Mouse (Mus musculus) brown adipose tissue, adult 24 weeks (tissue): ENCODE measurements around the gene Abca4. TPM values are rescaled to one million over a fixed set of nuclear protein-coding genes. Genes with fewer than 3 reads are reported as not detected.

Experiments used
- H3K27ac ChIP-seq: fragments of 200-500 bp; replicated peaks from 2 replicates; pipeline ENCODE4 v1.5.1; 2012; ENCODE audit warnings: low read depth, mild to moderate bottlenecking, low read length
- H3K4me1 ChIP-seq: fragments of 200-500 bp; 2 replicates; pipeline ENCODE4 v1.6.1; 2012; ENCODE audit warnings: low read length, mixed read lengths; ENCODE audit not compliant: control insufficient read depth, insufficient read depth, insufficient read length
- H3K4me3 ChIP-seq: fragments of 200-500 bp; 2 replicates; pipeline ENCODE4 v1.5.1; 2012; ENCODE audit warnings: low read depth, mild to moderate bottlenecking, low read length, moderate library complexity; ENCODE audit not compliant: insufficient read depth
- polyA plus RNA-seq: library from polyadenylated mRNA; stranded (reverse); fragments of >200 nt; gene quantifications from 2 replicates; pipeline ENCODE4 v1.2.4, GENCODE M21; 2012; ENCODE audit not compliant: missing spikeins, insufficient read depth, insufficient read length

The Abca4 gene
- polyA plus RNA-seq: 0.50 TPM in 1 of 2 replicates, not detected in the other

DNA sequence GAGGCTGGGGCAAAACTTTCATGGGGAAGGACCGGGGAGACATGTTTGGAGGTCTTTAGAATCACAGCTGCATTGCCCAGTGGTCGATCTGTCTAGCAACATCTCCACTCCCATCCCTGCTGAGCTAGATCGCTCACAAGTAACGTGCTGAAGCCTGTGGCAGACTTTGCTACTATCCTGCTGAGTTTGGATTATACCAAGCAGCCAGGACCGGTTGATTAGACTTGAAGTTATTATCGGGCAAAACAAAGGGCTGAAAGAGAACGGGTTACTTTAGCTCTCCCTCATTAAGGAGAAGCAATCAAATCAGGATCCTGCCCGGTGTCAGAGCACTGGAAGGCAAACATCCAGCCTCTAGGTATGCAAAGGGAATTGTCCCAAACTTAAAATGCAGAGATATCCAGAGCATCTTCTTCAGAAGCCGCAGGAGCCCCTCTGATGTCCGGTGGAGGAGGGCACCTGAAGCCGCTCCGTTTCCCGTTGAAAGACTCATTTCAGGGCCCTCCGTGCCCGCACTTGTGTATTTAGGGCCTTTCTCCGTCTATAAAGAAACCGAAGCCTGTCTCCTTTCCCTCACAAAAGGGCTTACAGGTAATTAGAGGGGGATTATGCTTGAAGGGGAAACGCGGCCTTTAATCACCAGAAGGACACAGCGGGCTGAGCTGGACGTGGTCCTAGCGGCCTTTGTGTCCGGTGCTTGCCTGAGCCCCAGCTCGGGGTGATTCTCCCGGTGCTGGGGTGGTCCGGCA, at the start of gene Abca4:
Gene Abca4, plus strand, starts transcription at position 645 of the 749 bp plus-strand sequence.
- peaks cover 15% of the 10 kb centered on the region for H3K4me1 ChIP-seq
- H3K4me3 ChIP-seq: no peak within 1 kb of the TSS
- no peak within 1 kb of the TSS for H3K27ac ChIP-seq

DNA sequence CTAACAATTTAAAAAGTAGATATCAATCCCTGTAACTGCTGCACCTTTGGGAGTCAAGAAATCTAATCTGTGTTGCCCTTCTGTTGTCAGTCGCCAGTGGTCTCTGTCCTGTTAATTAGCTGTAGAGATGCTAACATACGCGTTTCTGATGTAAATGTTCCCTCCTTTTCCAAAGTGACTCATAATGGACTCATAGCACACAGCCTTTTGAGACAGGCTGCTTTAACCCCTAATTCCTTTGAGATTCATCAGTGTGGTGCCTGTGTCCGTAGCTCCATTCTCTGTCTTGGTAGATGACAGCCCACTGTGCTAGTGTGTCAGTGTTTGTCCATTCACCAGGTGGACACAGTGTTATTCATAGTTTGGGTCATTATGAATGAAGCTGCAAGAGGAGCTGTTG, 49.1 kb upstream of the Abca4 start:
- H3K4me3 ChIP-seq: no peak overlapping the region
- H3K4me1 ChIP-seq: peaks cover 4% of the 10 kb centered on the region; the same call in 1 of the 2 replicates
- H3K27ac ChIP-seq: no peak overlapping the region

DNA sequence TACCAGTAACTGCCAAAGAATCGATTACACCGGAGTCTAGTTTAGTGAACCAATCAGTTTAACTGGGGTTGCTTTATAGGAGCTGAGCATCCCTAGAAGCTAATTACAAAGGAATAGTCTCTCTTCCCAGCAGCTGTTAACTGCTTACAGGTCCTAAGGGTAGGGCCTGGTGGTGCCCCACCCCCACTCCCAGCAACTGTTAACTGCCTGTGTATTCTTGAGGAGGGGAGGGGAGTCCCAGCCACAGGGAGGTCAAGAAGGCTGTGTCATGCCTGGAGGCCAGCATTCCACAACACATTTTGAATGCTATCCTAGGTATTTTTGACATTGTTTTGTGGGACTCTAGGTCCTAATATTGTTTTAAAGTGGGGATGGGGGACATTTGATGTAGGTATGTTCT, 44.3 kb upstream of the Abca4 start:
- H3K4me1 ChIP-seq: peaks cover 4% of the 10 kb centered on the region; the same call in 1 of the 2 replicates
- H3K4me3 ChIP-seq: no peak overlapping the region
- H3K27ac ChIP-seq: no peak overlapping the region

DNA sequence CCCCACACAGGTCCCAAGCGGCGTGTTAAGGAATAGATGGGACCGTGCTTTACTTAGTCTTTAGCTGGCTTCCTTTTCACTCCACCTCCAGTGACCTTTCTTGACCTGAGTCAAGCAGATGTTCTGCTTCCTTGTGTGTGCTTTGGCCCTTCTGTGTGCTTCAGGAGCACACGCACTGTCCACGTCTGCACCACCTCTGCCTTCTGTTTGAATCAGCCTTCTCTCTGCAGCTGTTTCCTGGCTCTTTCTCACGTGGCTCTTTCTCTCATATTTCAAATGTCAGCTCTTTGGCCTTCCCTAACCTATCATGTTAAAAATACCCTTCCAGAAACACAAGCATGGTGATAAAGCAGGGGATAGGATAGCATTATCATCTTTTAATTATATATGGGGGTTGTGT, 42.7 kb upstream of the Abca4 start:
- H3K27ac ChIP-seq: no peak overlapping the region

DNA sequence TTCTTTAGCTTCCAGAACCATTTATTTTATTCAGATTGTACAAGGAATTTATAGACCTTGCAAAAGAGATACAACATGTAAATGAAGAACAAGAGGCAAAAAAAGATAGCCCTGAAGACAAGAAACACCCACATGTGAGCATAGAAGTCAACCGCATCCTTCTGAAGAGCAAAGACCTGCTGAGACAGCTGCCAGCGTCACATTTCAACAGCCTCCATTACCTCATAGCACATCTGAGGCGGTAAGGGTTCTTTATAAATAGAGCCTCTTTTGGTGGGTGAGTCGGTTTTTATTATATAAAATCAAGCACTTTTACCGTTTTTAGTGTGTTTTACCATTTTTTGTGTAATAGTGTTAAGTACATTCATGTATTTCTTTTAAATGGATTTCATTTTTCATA, 34.4 kb upstream of the Abca4 start:
- Histone ChIP-seq H3K4me1 (no peaks in the 10 kb centered on the region; the same call in 1 of the 2 replicates), H3K4me3 (no peak overlapping the region), H3K27ac (no peak overlapping the region)

More for the DNA sequence above, 42.7 kb upstream of the Abca4 start:
- Histone ChIP-seq H3K4me1 (peaks cover 4% of the 10 kb centered on the region; the same call in 1 of the 2 replicates), H3K4me3 (no peak overlapping the region)

DNA sequence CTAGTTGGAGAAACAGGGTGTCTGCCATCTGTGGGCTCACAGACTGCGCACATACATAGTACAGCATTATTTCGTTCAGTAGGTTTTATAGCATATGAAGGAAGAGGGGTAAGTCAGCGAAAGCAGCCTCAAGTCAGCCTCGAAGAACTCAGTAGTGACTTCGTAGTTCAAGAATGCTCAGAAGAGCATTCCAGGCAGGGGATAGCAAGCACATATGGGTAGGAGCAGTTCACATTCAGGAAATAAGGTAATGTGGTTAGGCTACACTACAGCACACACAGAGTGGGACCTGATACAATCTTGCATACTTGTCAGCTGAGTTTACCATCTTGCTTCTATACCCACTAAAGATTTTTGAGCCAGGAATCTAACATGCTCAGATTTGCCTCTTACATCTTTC, 34.0 kb upstream of the Abca4 start:
- Histone ChIP-seq H3K4me3 (no peak overlapping the region), H3K4me1 (no peaks in the 10 kb centered on the region; the same call in 1 of the 2 replicates), H3K27ac (no peak overlapping the region; the same call in 1 of the 2 replicates)

DNA sequence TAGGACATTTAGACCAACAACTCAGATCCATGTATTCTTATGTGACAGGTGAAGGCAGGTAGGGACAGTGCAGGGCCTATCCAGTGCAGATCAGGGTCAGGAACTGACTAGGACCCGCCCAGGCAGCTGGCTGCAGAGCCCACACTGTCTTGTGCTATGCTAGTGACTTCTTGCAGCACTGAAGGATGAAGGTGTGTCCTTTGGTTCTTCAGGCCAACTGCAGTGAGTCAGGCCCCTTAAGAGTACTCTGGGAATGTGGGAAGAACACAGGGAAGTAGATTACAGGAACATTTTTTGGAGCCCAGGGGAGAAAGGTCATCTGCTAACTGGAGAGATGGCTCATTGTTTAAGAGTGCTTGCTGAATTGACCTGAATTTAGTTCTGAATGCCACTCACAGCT, 31.8 kb upstream of the Abca4 start:
- Histone ChIP-seq H3K27ac (no peak overlapping the region), H3K4me1 (no peaks in the 10 kb centered on the region; the same call in 1 of the 2 replicates), H3K4me3 (no peak overlapping the region)

DNA sequence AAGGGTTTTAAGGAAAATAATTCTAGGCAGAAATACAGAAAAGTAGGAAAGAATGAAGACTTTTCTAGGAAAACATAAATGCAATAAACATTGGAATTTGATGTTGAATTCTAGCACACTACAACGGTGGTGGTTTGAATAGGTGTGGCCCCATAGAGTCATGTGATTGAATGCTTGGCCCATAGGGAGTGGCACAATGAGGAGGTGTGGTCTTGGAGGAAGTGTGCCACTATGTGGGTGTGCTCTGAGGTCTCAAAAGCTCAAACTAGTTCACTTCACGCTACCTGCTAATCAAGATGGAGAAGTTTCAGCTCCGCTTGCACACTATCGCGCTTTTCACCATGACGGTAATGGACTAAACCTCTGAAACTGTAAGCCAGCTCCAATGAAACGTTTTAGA, 25.8 kb upstream of the Abca4 start:
- Histone ChIP-seq H3K4me1 (no peaks in the 10 kb centered on the region), H3K4me3 (no peak overlapping the region), H3K27ac (no peak overlapping the region)

DNA sequence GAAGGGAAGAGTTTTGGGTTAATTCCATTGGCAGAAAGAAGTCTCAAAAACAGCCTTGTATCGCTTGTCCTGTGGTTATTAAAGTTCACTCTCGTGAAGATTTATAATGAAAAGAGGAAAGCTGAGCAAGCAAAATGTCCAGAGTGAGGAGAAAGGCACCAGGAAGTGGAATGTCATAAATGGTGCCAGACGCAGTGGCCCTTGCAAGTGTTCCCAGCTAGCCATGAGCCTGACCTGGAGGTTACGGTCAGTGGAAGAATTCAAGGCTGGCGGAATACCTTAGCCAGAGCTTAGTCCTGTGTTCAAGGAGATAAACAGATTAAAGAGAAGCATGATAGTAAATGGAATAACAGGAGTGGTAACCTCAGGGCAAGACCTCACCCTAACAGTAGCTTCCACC, 25.1 kb upstream of the Abca4 start:
- no peaks in the 10 kb centered on the region for H3K4me1 ChIP-seq
- H3K27ac ChIP-seq: no peak overlapping the region
- H3K4me3 ChIP-seq: no peak overlapping the region

DNA sequence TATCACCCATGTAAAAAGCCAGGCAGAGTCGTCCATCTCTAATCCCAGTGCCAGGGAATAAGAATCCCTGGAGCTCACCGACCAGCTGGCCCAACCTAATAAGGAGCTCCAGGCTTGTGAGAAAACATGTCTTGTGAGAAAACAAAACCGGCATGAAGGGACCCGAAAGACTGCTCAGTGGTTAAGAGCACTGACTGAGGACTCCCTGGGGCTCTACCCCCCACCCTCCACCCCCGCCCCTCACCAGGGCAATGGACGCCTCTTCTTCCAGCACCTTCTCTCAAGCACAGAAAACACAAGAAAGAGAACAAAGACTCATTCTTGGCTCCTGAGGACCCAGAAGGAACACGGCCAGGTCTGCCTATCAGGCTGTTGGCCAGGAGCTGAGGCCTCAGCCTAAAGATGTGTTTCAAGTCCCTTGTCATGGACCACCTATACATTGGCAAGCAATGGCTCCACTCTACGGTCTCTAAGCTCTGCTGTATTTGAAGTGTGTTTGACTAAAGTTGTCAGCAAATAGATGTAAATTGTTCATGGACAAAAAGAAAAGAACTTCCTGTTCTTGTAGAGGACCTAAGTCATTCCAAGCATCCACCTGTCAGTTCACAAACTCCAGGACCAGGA, 23.1 kb upstream of the Abca4 start:
- H3K4me3 ChIP-seq: no peak overlapping the region
- no peak overlapping the region for H3K27ac ChIP-seq
- H3K4me1 ChIP-seq: peaks cover 1% of the 10 kb centered on the region; the same call in 1 of the 2 replicates

DNA sequence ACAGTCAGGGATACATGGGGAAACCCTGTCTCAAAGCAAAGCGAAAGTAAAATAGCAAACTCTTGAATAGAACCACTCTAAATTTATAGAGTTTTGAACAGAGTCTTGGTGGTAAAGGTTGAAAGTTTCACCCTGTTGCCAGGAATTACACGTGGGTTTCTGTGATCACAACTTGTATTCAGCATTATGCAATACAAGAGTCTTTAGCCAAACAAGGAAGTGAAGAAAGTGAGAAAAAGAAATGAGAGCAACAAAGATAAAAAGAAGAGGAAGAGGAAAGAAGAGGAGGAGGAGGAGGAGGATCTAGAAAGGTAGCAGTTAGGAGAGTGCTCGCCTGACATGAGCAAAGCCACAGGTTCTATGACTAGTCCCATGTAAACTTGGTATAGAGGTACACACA, 21.9 kb upstream of the Abca4 start:
- H3K4me1 ChIP-seq: peaks cover 2% of the 10 kb centered on the region; the same call in 1 of the 2 replicates

DNA sequence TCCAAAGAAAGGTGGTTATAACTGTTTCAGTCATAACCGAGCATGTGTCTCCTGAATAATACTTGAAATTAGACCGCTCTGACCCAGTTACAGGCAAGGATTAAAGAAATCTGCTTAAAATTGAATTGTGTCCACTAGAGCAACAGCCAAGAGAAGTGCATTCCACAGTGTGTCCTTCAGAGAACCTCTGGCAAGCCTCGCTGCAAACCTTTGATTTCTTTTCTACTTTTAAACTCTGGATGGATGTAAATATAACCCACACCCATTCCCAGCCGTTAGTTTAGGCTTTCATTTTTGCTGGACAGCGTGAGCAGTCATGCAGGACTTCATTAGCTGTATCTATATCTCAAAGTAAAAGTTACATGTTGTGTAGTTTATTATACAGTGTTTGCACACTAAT, 17.6 kb upstream of the Abca4 start:
- H3K27ac ChIP-seq: 0 out of 2 replicates have a peak overlapping the region, but pooled peaks have one; percentile 53
- H3K4me1 ChIP-seq: peaks cover 6% of the 10 kb centered on the region
- H3K4me3 ChIP-seq: no peak overlapping the region

More for the DNA sequence above, 21.9 kb upstream of the Abca4 start:
- Histone ChIP-seq H3K4me3 (no peak overlapping the region), H3K27ac (peak overlapping the region; percentile 34; the same call in 1 of the 2 replicates)

DNA sequence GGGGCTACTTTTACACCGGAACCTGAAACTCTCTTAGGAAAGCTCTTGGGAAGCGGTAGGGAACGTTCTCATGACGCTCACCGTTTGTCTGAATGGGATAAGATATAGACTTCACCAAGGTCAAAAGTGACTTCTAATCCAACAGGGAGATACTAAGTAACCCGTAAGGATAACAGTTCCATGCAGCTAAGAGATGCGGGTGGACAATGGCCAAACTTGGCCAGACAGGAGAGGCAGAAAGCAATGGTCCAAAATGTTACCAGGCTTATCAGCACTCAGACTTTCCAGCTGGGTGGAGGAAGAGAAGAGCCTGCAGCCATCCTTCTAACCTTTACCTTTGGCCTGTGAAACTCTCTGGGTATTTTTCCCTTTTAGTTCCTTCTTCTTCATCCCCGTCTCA, 16.5 kb upstream of the Abca4 start:
- Histone ChIP-seq H3K4me1 (peaks cover 13% of the 10 kb centered on the region), H3K4me3 (no peak overlapping the region), H3K27ac (no peak overlapping the region)

DNA sequence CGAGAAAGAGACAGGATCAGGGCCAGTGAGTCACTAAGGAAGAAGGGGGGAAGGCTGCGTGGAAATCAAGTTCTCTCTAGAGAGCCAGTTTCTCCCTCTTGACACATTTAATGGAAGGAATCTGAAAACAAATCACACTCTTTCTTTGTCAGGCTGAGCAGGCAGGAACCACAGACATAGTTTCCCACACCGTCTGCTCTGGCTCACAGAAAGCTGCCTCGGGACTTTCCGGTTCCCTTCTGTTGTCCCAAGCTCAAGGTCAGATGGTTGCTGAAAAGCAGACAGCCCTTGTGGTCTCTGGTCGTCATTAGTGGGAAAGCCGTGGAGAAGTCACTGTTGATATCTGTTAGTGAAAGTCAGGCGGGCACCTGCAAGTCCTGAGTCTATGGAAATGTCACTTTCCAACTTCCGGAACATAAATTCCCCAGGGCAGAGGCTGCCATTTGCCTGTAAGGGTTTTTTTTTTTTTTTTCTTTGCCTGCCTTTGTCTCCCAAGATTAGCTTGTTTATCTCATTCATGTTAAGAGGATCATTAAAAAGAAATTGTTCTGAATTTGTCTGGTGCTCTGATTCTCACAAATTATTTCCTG, 10.9 kb upstream of the Abca4 start:
- peaks cover 21% of the 10 kb centered on the region for H3K4me1 ChIP-seq
- H3K4me3 ChIP-seq: 0 out of 2 replicates have a peak overlapping the region, but pooled peaks have one; percentile 0
- peak overlapping the region; percentile 75 for H3K27ac ChIP-seq

DNA sequence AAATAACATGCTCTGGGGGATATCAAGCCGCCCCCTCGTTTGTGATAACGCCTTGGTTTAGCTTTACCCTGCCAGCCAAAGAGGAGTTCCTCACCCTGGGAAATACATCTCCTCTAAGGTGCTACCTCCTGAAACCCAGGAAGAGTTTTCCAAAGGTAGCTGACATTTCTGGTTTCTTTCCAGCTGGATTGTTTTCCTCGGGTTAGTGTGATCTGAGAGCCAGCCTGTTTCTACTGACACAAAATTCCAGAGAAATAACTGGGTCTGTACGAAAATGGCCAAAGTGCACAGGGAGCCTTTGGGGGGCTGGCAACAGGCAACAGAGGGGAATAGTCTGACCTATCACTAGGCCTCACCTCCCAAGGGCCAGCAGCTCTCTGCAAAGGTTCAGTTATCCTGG, 10.0 kb upstream of the Abca4 start:
- H3K27ac ChIP-seq: no peak overlapping the region; the same call in 1 of the 2 replicates
- H3K4me3 ChIP-seq: no peak overlapping the region
- peaks cover 21% of the 10 kb centered on the region for H3K4me1 ChIP-seq
